Mouse (Mus musculus): Measurements from ENCODE around the gene Ssc4d. TPM values are rescaled to one million over a fixed set of nuclear protein-coding genes. Genes with fewer than 3 reads are reported as not detected.

The Ssc4d gene
- total RNA-seq, 2 experiments from 2014 or later, result 0.78 to 1.1 TPM

- no peak for DNase-seq
These were observed 1.8 kb upstream of the Ssc4d start for GRCm38 (mm10) chr5:135975893-135976668.

DNA sequence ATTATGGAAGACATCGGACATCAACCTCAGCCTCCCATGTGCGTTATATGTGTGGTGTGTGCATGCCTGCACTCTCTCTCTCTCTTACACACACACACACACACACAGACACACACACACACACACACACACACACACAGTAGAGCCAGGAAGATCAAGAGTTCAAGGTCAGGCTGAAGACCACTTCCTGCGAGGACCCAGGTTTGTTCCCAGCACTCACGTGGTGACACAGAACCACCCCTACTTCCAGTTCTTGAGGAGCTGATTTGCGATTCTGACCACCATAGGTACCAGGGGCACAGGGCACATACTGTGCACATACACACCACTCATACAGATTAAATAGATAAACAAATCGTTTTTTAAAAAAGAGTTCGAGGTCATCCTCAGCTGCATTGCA lies 2.5 kb downstream of the Ssc4d start:
- no peak for DNase-seq

DNA sequence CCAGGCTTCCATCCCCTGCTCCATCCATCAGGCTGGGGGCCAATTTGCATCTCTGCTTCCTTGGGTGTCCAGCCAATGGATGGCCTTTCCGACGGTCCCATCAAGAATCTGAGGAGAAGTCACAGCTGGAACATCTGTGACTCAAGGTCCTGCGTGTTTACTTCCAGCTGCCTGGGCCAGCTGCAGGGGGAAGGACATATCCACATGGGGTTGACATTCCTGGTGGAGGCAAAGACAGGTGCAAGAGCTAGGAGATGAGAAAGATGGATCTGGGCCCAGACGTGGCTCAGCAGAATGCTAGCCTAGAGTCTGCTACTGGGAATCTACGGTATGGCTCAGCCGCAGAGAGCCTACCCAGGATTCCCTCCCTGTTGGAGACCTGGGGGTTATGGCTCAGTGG lies 4.1 kb downstream of the Ssc4d start:
- DNase-seq, result no peak

DNA sequence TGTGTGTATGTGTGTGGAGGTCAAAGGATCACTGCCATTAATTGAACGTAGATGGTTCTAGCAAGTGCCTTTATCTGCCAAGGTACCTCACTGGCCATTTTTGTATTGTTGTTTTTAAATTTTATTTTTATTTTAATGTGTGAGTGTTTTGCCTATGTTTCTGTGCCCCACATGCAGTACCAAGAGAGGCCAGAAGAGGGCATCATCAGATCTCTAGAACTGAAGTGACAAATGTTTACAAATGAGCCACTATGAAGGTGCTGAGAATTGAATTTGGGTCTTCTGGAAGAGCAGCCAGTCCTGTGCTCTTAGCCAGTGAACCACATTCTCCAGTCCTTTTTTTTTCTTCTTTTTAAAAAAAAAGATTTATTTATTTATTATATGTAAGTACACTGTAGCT lies 5.5 kb downstream of the Ssc4d start:
- peak; percentile 51 for DNase-seq

DNA sequence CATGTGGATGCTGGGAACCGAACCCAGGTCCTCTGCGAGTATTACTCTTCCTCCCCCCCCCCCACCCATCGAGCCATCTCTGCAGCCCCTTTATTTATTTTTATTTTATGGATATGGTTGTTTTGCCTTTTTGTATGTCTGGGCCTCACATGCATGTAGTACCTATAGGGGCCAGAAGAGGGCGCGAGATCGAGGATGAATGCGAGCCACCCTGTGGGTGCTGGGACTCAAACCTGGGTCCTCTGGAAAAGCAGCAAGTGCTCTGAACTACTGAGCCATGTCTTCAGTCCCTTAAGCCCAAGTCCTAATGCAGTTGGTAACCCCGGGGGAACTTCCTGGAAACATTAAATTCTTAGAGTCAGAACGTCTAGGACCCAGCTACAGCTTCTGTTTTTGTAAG lies 7.5 kb downstream of the Ssc4d start:
- no peak for DNase-seq

DNA sequence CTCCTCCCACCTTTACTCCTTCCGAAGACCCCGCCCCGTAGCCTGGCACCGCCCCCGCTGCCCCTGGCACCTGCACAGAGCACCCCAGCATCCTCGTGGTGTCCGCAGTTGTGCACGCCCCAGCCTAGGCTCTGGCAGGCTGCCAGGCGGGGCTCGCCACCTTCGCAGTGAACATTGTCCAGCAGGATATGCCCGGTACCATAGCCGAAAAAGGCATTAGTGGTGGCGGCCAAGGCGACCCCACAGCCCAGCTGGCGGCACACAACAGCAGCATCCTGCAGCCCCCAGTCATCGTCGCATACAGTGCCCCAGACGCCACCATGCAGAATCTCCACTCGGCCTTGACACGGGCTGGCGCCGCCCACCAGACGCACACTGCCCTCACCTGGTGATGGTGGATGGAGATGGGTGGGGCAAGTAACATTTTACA lies 8.8 kb downstream of the Ssc4d start:
- DNase-seq, result peak; percentile 24

DNA sequence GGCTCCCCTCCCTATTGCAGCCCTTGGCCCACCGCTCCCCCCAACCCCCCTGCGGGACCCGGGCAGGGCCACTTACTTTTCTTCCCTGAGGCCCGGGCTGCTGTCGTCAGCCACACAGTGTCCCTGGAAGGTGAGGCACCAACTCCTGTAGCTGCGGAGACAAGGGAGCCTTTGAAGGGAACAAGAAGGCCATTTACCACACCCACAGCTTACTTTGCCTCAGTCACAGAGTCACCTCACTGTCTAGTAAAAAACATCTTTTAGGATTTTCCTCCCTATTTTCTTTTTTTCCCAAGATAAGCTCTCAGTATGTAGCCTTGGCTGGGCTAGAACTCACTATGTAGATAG lies 11.1 kb downstream of the Ssc4d start:
- no peak for DNase-seq

DNA sequence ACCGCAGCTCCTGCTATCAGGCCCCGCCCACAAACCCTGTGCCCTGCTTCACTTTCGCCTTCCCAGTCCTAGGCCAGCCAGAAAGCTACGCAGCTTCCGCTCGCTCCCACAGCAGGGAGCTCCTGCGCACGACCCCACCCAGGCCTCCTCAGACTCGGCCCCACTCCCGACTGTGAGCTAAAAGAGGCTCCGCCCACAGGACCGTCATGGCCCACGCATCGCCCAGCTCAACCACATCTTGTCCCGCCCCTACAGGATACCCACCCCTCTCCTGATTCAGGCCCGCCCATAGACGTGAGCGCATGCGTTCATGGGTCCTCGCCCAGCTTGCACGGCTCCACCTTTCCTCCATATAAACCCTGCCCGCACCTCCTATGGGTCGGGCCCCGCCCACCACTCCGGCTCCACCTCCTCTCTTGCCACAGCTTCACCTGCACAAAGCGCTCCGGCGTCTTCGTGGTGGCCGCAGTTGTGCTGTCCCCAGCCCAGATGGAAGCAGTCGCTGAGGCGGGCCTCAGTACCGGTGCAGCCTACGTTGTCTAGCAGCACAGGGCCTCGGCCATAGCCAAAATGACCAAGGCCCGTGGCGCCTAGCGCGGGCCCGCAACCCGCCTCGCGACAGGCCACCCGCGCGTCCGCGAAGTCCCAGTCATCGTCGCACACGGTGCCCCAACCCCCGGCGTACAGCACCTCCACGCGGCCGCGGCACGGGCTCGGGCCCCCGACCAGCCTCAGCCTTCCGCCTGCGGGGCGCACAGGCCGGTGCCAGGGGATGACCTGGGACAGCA lies 11.6 kb downstream of the Ssc4d start:
- peak; percentile 94 for DNase-seq

GRCm38 (mm10) chr5:135962125-135962491 lies 12.2 kb downstream of the Ssc4d start:
- DNase-seq, result no peak

GRCm38 (mm10) chr5:135960909-135961635 lies 13.3 kb downstream of the Ssc4d start:
- DNase-seq, result no peak

GRCm38 (mm10) chr5:135959911-135960310 lies 14.4 kb downstream of the Ssc4d start:
- DNase-seq, result no peak

DNA sequence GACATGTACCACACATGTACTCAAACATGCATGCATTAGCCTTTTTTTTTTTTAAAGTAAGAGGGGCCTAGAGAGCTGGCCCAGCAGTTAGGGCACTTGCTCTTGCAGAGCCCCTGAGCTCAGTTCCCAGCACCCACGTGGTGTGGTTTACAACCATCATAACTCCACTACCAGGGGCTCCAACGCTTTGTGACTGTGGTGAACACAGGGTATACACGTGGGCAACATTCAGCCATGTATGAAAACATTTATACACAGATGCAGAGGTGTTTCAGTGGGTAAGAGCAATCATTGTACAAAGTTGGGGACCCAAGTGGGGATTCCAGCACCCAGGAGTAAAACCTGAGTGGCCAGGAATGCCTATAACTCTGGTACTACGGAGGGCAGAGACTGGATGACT lies 16.0 kb downstream of the Ssc4d start:
- no peak for DNase-seq

DNA sequence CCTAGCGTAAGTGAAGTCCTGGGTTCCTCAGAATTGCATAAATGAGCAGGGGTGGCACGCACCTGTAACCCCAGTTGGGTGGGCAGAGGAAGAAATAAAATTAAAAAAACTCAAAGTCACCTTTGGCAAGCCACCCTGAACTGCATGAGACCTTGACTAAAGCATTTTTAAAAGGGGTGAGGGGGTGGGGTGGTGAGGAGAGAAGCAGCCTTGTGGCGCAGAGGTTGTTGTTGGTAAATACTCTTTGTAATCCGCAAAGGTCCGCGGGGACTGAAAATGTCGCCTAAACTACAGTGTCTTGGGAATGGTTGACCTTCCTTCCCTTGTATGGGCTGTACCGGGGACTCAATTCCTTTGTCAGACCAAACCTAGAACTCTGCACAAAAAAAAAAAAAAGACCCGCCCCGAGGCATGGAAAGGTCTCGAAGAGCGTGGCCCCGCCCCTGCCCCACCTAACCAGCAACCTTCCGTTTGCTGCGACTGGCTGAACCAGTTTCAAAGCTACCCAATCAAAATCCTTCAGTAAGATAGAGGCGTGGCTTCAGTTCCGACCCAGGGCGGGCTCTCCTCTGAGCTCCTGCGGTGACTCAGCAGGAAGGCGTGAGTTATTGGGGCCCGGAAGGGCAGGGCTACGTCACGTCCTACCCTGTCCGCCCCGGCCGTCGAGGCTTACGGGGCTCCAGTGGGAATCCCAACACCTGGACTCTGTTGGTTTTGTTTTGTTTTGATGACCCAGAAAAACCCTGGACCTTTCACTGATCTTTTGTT lies 16.9 kb downstream of the Ssc4d start:
- peak; percentile 85 for DNase-seq

- no peak for DNase-seq
These were observed 17.8 kb downstream of the Ssc4d start for GRCm38 (mm10) chr5:135956300-135957206.

DNA sequence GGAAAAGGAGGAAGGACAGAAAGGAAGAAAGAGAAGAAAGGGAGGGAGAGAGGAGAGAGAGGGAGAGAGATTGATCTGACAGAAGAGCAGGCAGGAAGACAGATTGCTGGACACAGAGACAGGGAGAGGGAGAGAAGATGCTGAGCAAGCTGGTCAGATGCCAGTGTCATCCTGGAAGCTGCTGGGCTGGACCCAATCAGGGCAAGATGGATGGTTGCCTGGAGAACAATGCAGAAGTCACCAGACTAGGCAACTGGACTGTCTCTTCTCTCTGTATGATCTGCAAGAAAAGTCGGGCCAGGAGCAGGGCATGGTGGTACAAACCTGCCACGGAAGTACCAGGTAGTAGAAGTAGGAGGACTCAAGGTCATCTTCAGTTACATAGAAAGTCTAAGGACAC lies 21.5 kb downstream of the Ssc4d start:
- DNase-seq, result no peak

- no peak for DNase-seq
These were observed 22.7 kb downstream of the Ssc4d start for GRCm38 (mm10) chr5:135951660-135952059.

GRCm38 (mm10) chr5:135950710-135951412 lies 23.5 kb downstream of the Ssc4d start:
- DNase-seq, result no peak

GRCm38 (mm10) chr5:135946621-135947020 lies 27.7 kb downstream of the Ssc4d start:
- no peak for DNase-seq

DNA sequence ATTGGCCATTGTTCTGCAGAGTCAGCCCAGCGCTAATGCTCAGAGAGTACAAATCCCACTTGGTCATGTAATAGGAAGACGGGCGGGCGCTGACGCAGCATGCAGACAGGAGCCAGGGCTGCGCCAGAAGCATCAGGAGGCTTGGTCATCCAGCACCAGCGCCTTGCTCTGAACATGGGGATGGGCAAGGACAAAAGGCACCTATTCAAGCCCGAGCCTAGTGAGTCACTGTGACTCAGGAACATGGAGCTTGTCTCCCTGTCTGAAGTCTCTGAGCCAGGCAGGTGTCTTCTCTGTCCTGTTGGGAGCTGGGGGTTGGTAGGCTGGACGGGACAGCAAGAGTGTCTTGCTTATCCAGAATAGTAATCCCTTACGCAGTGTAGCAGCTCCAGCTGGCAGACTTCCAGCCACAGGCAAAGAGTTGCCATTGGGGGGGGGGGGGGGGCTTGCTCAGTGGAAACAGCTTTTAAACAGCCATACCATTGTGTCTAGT lies 28.4 kb downstream of the Ssc4d start:
- DNase-seq, result peak; percentile 25

GRCm38 (mm10) chr5:135942710-135943109 lies 31.6 kb downstream of the Ssc4d start:
- DNase-seq, result no peak

All from gastrocnemius, postnatal 10 days (tissue).